Mouse (Mus musculus) small intestine, adult 2 months (tissue): Measurements from ENCODE around the gene Fam213a.

ENCODE experiments used
- CTCF ChIP-seq: fragments of 200-500 bp; IDR thresholded peaks from 2 replicates; pipeline ENCODE4 v1.5.1; 2012; ENCODE audit warnings: low read depth, mild to moderate bottlenecking, control low read depth, inconsistent platforms, low read length, moderate library complexity, mixed read lengths; ENCODE audit not compliant: insufficient replicate concordance, insufficient read length; ENCODE audit errors: extremely low read depth
- POLR2A ChIP-seq: fragments of 200-500 bp; IDR thresholded peaks from 2 replicates; pipeline ENCODE4 v1.6.1; 2012; ENCODE audit warnings: low read depth, mild to moderate bottlenecking, control low read depth, inconsistent platforms, low read length, moderate library complexity

DNA sequence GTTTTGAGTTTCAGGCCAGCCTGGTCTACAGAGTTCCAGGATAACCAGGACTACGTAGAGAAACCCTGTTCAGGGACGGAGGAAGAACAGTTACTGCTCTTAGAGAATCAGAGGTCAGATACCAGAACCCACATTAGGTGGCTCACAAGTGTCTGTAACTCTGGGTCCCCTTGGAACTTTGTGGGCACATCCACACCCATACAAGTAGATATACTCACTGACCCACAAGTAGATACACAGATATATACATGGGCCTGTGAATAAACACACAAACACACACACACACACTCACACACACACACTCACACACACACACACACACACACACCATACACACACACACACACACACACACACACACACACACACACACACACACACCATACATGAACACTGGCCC is 11.5 kb upstream of the Fam213a start:
- TF ChIP-seq CTCF = no peak
- TF ChIP-seq POLR2A = no peak
